9 mouse cellular contexts compared by ENCODE assay signal in genomic region chr13:34156133-34156839, GRCm38 (mm10). TPM values are rescaled to one million over a fixed set of nuclear protein-coding genes. Genes with fewer than 3 reads are reported as not detected.
DNase-seq lines count a peak whose midpoint lies in the region; ATAC-seq and TF ChIP-seq lines count a peak whose summit lies in the region.
"Had no signal": no experiment of that assay in that cellular context is flagged by ENCODE, and none has a peak within 500 bp of the region (broad histone marks: within the 10 kb centered on the region; RNA-seq: fewer than 3 reads in every experiment).

No protein-coding gene starts in this region.

- DNase-seq in heart, adult 18-20 months: no peak
- DNase-seq in 416B (ENCODE audit: low read depth): peak; percentile 64
- DNase-seq in c-Kit-positive CD71-positive TER-119-positive erythroid progenitor cells, embryonic 14.5 days (ENCODE audit: low spot score): peak; percentile 30
- DNase-seq in hindbrain, postnatal 0 days (ENCODE audit: low spot score): peak; percentile 32
- DNase-seq in thymus, postnatal 10 days (ENCODE audit: low spot score in 2 of 2): no peak
- DNase-seq in thymus, postnatal 36 days: no peak
- DNase-seq in natural killer cell, adult 2 months (ENCODE audit: low spot score in 2 of 2): no peak
- DNase-seq: liver, embryonic 13.5 days had no signal

- peaks cover 2% of the 10 kb centered on the region for H3K4me1 ChIP-seq in heart, embryonic 11.5 days (ENCODE audit: control insufficient read depth, insufficient read depth, low read length)
- peaks cover 8% of the 10 kb centered on the region for H3K4me1 ChIP-seq in hindbrain, postnatal 0 days (ENCODE audit: insufficient read depth, low read length)

- no peak overlapping the region; the same call in 1 of the 2 replicates for H3K4me2 ChIP-seq in heart, embryonic 11.5 days
- H3K4me2 ChIP-seq in hindbrain, postnatal 0 days (ENCODE audit: low read depth, low read length): no peak overlapping the region
- H3K4me2 ChIP-seq: liver, embryonic 13.5 days had no signal

- no peaks in the 10 kb centered on the region for H3K27me3 ChIP-seq in heart, embryonic 11.5 days (ENCODE audit: control insufficient read depth, insufficient read depth, low read length)
- H3K27me3 ChIP-seq in hindbrain, postnatal 0 days (ENCODE audit: insufficient read depth, low read length): no peaks in the 10 kb centered on the region
- H3K27me3 ChIP-seq: liver, embryonic 13.5 days had no signal

- ATAC-seq in heart, embryonic 11.5 days (replicated peaks; ENCODE audit: insufficient number of reproducible peaks, low FRiP score, low TSS enrichment): peak; percentile 58; the same call in 1 of the 2 replicates
- ATAC-seq in hindbrain, postnatal 0 days: peak; percentile 21

- no peak overlapping the region for H3K27ac ChIP-seq in heart, embryonic 11.5 days (ENCODE audit: low read depth, low read length)
- H3K27ac ChIP-seq in hindbrain, postnatal 0 days: peak overlapping the region; percentile 60
- H3K27ac ChIP-seq: liver, embryonic 13.5 days had no signal

- WGBS in heart, embryonic 11.5 days (ENCODE audit: insufficient replicate concordance): 54% methylated on average over 8 of the region's 8 CpGs
- 44% methylated on average over 8 of the region's 8 CpGs for WGBS in hindbrain, postnatal 0 days

- no peak for TF ChIP-seq CTCF in hindbrain, postnatal 0 days (IDR thresholded peaks at IDR 0.05; ENCODE audit: low read depth)

- no peaks in the 10 kb centered on the region for H3K36me3 ChIP-seq in heart, embryonic 11.5 days (ENCODE audit: control insufficient read depth, insufficient read depth, low read length)
- no peaks in the 10 kb centered on the region for H3K36me3 ChIP-seq in hindbrain, postnatal 0 days (ENCODE audit: insufficient read depth, low read length)
- H3K36me3 ChIP-seq: liver, embryonic 13.5 days had no signal

- H3K9ac ChIP-seq in heart, embryonic 11.5 days (ENCODE audit: low read depth, low read length): no peak overlapping the region
- no peak overlapping the region for H3K9ac ChIP-seq in hindbrain, postnatal 0 days (replicated peaks; ENCODE audit: low read length)
- H3K9ac ChIP-seq: liver, embryonic 13.5 days had no signal

- H3K4me3 ChIP-seq in heart, embryonic 11.5 days (ENCODE audit: low read depth, low read length): no peak overlapping the region
- H3K4me3 ChIP-seq in hindbrain, postnatal 0 days (ENCODE audit: low read length): no peak overlapping the region
- H3K4me3 ChIP-seq: liver, embryonic 13.5 days had no signal

- no peaks in the 10 kb centered on the region for H3K9me3 ChIP-seq in heart, embryonic 11.5 days (replicated peaks; ENCODE audit: control insufficient read depth, low read length)
- H3K9me3 ChIP-seq in hindbrain, postnatal 0 days (ENCODE audit: low read length): no peaks in the 10 kb centered on the region
- H3K9me3 ChIP-seq: liver, embryonic 13.5 days had no signal

RNA-seq across cellular contexts. Expression of gene Psmg4, which starts 6.5 kb away (rescaled TPM):
- 59.0 and 66.1 TPM in 2 replicates for polyA plus RNA-seq in heart, embryonic 11.5 days (2014; fragmentation: Nextera tagmentation; extraction: Ambion mirVana)
- total RNA-seq in heart, adult 18-20 months (2021): 10 to 100 TPM; 25.0 to 32.9 TPM
- 41.6 and 75.9 TPM in 2 replicates for total RNA-seq in hindbrain, postnatal 0 days (2014; rRNA removed)
- polyA plus RNA-seq in hindbrain, postnatal 0 days (2015; fragmentation: Nextera tagmentation; extraction: Ambion mirVana): 88.5 and 92.0 TPM in 2 replicates

RNA-seq across cellular contexts. Expression of gene Tubb2b, which starts 26.0 kb away (rescaled TPM):
- 25.2 and 35.0 TPM in 2 replicates for polyA plus RNA-seq in heart, embryonic 11.5 days (2014; fragmentation: Nextera tagmentation; extraction: Ambion mirVana)
- 1 to 10 TPM; 4.8 to 8.6 TPM for total RNA-seq in heart, adult 18-20 months (2021)
- total RNA-seq in hindbrain, postnatal 0 days (2014; rRNA removed): 4,422 and 4,857 TPM in 2 replicates
- 709 and 787 TPM in 2 replicates for polyA plus RNA-seq in hindbrain, postnatal 0 days (2015; fragmentation: Nextera tagmentation; extraction: Ambion mirVana)

Comparison
In these comparisons a context has a peak if more than half of its experiments do, and no peak if none do; other contexts are left out.
1. DNase-seq: peak in 416B (single experiment), c-Kit-positive CD71-positive TER-119-positive erythroid progenitor cells, embryonic 14.5 days (single experiment) and hindbrain, postnatal 0 days (single experiment); none in heart, adult 18-20 months (0 of 2), thymus, postnatal 10 days (0 of 2), thymus, postnatal 36 days (0 of 2) and natural killer cell, adult 2 months (0 of 2).
2. RNA of gene Tubb2b, which starts 26.0 kb away (total RNA-seq): 4,422 to 4,857 TPM in hindbrain, postnatal 0 days; 4.8 to 8.6 TPM in heart, adult 18-20 months; every median in the first group is over 100 times any median in the second.